Mouse (Mus musculus): Measurements from ENCODE around the gene Psme4. TPM values are rescaled to one million over a fixed set of nuclear protein-coding genes. Genes with fewer than 3 reads are reported as not detected.

Psme4 gene
- total RNA-seq, 2 experiments from 2014 or later, result 56.9 to 72.2 TPM

Other genes starting within 250 kb of the Psme4 start
- gene Acyp2, start 122.1 kb upstream of the Psme4 start, total RNA-seq (2021), result 10 to 100 TPM; 41.0 to 42.2 TPM
- gene Gpr75, start 113.6 kb downstream of the Psme4 start, total RNA-seq (2021), result under 1 TPM; 0.69 to 0.97 TPM
- gene Asb3, start 113.7 kb downstream of the Psme4 start, total RNA-seq (2021), result 10 to 100 TPM in 1 of 2 experiments, 1 to 10 TPM in 1; 9.4 to 13.8 TPM
- gene Erlec1, start 182.6 kb downstream of the Psme4 start, total RNA-seq (2021), result 10 to 100 TPM; 54.5 to 59.6 TPM
- 10 to 100 TPM; 12.3 to 13.7 TPM for gene Chac2, start 214.6 kb downstream of the Psme4 start, total RNA-seq (2021)

Data from adrenal gland, postnatal 10 days (tissue).